Mouse (Mus musculus) hindbrain, postnatal 0 days (tissue): ENCODE measurements around the gene Endod1. TPM values are rescaled to one million over a fixed set of nuclear protein-coding genes. Genes with fewer than 3 reads are reported as not detected.

ENCODE experiments used
- ATAC-seq: fragments of 200-750 bp; cut with Nextera tagmentation; 2 replicates; pipeline ENCODE4 v1.8.0; 2017; ENCODE audit warnings: mild to moderate bottlenecking, moderate TSS enrichment, moderate library complexity
- DNase-seq: peaks from one replicate; pipeline ENCODE4 v3.0.0-alpha.2; 2015; ENCODE audit warnings: low spot score
- H3K27ac ChIP-seq: fragments of 300-500 bp; sonication (generic); 2 replicates; pipeline ENCODE4 v1.5.1; 2014; ENCODE audit warnings: mild to moderate bottlenecking
- H3K27me3 ChIP-seq: fragments of 300-500 bp; sonication (generic); 2 replicates; pipeline ENCODE4 v1.6.1; 2014; ENCODE audit warnings: low read length, mixed read lengths; ENCODE audit not compliant: insufficient read depth
- H3K36me3 ChIP-seq: fragments of 300-500 bp; sonication (generic); 2 replicates; pipeline ENCODE4 v1.6.1; 2014; ENCODE audit warnings: low read length, mixed read lengths; ENCODE audit not compliant: insufficient read depth
- H3K4me1 ChIP-seq: fragments of 300-500 bp; sonication (generic); 2 replicates; pipeline ENCODE4 v1.6.1; 2014; ENCODE audit warnings: antibody characterized with exemption, low read length, mixed read lengths; ENCODE audit not compliant: insufficient read depth
- H3K4me2 ChIP-seq: fragments of 300-500 bp; sonication (generic); 2 replicates; pipeline ENCODE4 v1.6.1; 2014; ENCODE audit warnings: low read depth, mild to moderate bottlenecking, low read length, moderate library complexity, mixed read lengths
- H3K4me3 ChIP-seq: fragments of 300-500 bp; sonication (generic); 2 replicates; pipeline ENCODE4 v1.5.1; 2014; ENCODE audit warnings: low read length
- H3K9ac ChIP-seq: fragments of 300-500 bp; sonication (generic); replicated peaks from 2 replicates; pipeline ENCODE4 v1.6.1; 2014; ENCODE audit warnings: mild to moderate bottlenecking, low read length, moderate library complexity, mixed read lengths
- H3K9me3 ChIP-seq: fragments of 300-500 bp; sonication (generic); 2 replicates; pipeline ENCODE4 v1.6.1; 2016; ENCODE audit warnings: low read length, mixed read lengths
- CTCF ChIP-seq: IDR thresholded peaks from 2 replicates; pipeline ENCODE4 v1.5.1; 2016; ENCODE audit warnings: antibody characterized with exemption, control low read depth, low read depth
- WGBS: fragments of 180-500 bp; shearing (Covaris S2); extraction: QIAGEN DNeasy Blood & Tissue Kit; methylation state at CpG from one replicate; pipeline ENCODE4 v1.1.7; 2014; 5-methylcytosine and 5-hydroxymethylcytosine counted together
- polyA plus RNA-seq: library from polyadenylated mRNA; unstranded; fragments of >200 nt; fragmentation: Nextera tagmentation; extraction: Ambion mirVana; gene quantifications from 2 replicates; pipeline ENCODE4 v1.2.1, GENCODE M21; 2015
- total RNA-seq: library from RNA; depleted of rRNA; stranded (reverse); fragments of >200 nt; gene quantifications from 2 replicates; pipeline ENCODE4 v1.2.3, GENCODE M21; 2014

Endod1 gene
- total and polyA plus RNA-seq, 2 experiments from 2014 or later = 41.1 to 85.8 TPM

DNA sequence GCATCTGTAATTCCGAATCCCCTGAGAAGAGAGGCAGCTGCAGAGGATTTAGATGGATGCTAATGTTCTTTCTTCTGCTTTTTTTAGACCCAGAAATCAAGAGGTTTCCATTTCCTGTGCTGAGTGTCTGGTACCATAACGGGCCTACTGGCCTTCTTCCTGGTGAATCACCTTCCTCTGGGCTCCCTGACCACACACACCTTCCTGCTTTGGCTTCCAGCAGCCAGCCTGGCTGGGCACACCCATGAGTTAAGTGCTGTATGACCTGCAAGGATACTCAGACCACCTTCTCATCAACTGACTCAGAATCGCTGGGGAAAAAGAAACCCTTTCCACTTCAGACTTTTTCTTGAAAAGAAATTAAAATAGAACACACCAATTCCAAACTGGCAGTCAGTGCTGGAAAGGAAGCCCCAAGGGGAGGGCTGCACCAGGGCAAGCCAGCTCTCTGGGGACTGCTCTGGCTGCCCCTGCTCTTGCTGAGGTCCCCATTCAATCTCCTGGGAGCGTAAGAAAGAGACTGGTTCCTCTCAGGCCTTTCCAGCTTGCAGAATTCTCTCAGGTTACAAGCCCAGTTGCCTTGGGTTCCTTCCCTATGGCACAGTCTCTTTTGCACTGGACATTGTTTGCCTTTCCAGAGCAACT lies 15.7 kb downstream of the Endod1 start:
- Histone ChIP-seq H3K4me3 (no peak overlapping the region), H3K27ac (0 out of 2 replicates have a peak overlapping the region, but pooled peaks have one; percentile 8), H3K4me1 (no peaks in the 10 kb centered on the region), H3K9ac (no peak overlapping the region), H3K9me3 (no peaks in the 10 kb centered on the region), H3K27me3 (no peaks in the 10 kb centered on the region), H3K4me2 (no peak overlapping the region), H3K36me3 (no peaks in the 10 kb centered on the region)
- no peak for TF ChIP-seq CTCF
- ATAC-seq (peak; percentile 67; the same call in 1 of the 2 replicates), DNase-seq (no peak)
- 48% methylated on average over 4 of the region's 4 CpGs for WGBS

DNA sequence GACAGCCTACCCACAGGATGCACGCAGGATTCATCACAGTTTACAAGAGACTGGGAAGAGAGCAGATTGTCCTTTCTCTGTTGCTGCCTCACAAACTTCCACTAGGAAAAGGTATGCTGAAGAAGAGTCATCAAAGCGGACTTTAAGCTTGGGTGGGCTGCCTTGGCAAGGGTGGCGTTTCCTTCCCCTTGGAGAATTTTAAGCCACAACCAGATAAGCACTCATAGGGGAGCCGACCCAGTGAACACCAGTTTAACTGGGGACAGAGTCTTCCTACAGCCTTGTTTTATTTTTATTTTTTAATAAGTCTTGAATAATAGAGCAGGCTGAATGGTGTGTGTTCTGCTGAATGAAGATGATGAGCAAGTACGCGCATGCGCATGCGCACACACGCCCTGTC lies 16.6 kb downstream of the Endod1 start:
- WGBS = 94% methylated on average over 9 of the region's 9 CpGs
- Histone ChIP-seq H3K27me3 (no peaks in the 10 kb centered on the region), H3K9ac (no peak overlapping the region), H3K36me3 (no peaks in the 10 kb centered on the region), H3K4me1 (no peaks in the 10 kb centered on the region), H3K4me3 (no peak overlapping the region), H3K9me3 (no peaks in the 10 kb centered on the region), H3K27ac (no peak overlapping the region), H3K4me2 (no peak overlapping the region)
- no peak for TF ChIP-seq CTCF
- ATAC-seq (no peak), DNase-seq (no peak)

DNA sequence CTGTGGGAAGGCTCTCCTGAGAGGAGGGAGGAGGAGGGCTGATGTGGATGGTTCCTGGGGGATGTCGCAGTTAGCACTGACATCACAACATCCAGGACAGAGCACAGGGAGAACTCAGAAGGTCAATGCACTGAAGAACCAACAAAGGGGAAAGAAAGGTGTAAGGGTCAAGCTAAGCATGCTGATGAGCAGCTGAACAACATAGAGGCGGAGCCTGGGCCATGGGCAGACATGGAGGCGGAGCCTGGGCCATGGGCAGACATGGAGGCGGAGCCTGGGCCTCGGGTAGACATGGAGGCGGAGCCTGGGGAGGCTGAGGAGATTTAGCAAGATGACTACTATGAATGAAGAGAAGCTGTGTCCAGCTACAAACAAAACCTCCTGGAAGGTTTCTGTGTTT lies 17.8 kb downstream of the Endod1 start:
- H3K4me3 ChIP-seq = no peak overlapping the region
- no peak overlapping the region for H3K27ac ChIP-seq
- WGBS = 88% methylated on average over 6 of the region's 6 CpGs
- no peaks in the 10 kb centered on the region for H3K4me1 ChIP-seq
- no peaks in the 10 kb centered on the region for H3K9me3 ChIP-seq
- DNase-seq (no peak), ATAC-seq (peak; percentile 50; the same call in 1 of the 2 replicates)
- no peak for TF ChIP-seq CTCF
- H3K36me3 ChIP-seq = no peaks in the 10 kb centered on the region
- no peak overlapping the region for H3K9ac ChIP-seq
- no peaks in the 10 kb centered on the region for H3K27me3 ChIP-seq
- H3K4me2 ChIP-seq = no peak overlapping the region

DNA sequence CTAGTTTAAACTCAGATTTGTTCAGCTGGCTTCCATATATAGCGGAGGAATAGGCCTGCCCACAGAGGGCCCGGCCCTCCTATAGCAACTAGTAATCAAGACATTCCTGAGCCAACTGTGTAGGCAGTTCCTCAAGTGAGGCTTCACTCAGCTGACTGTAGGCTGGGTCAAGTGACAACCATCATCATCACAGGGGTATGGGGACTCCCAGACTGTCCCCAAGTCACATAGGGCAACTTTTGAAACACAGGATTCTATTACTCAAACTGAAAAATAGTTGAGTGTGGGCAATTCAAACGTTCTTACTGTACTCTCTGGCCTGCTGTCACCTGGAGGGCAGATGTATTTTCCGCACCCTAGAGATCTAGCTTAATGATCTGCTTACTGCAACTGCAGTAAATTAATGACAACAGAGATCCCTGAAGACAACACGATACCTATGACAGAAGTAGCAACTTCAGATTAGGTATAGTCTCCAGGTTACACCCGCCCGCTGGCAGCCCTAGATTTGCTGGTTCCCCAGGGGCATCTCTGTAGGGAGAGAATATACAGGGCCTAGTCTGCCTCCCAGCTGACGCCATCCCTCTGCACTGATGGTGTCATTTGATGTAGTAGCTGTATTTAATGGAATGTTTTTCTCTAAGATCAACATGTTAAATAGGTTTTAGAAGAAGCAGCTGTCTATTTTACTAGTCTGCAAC lies 19.1 kb downstream of the Endod1 start:
- ATAC-seq (no peak), DNase-seq (no peak)
- no peaks in the 10 kb centered on the region for H3K9me3 ChIP-seq
- no peak overlapping the region for H3K4me2 ChIP-seq
- no peak overlapping the region for H3K4me3 ChIP-seq
- WGBS = 90% methylated on average over 8 of the region's 8 CpGs
- H3K4me1 ChIP-seq = no peaks in the 10 kb centered on the region
- no peaks in the 10 kb centered on the region for H3K27me3 ChIP-seq
- no peak for TF ChIP-seq CTCF
- H3K9ac ChIP-seq = no peak overlapping the region
- H3K27ac ChIP-seq = no peak overlapping the region
- H3K36me3 ChIP-seq = no peaks in the 10 kb centered on the region

DNA sequence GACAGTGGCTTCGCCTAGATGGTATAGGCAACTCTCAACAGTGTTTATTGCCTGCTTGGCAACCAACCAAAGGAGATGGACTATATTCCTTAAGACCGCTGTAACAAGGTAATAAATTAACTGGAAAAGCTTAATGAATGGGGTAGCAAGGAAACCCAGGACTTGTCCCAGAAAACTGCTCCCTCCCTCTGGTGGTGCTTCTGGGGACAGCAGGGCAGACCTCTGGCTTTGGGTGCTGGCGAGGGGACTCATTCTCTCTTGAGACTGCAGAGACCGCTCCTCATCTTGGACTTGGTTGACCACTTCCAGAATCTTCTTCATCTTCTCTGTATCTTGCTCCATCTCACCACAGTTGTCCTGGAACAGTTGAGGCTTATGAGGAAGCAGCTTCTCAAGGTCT lies 24.3 kb downstream of the Endod1 start:
- H3K4me1 ChIP-seq = no peaks in the 10 kb centered on the region
- H3K9me3 ChIP-seq = no peaks in the 10 kb centered on the region
- H3K4me3 ChIP-seq = no peak overlapping the region
- no peaks in the 10 kb centered on the region for H3K36me3 ChIP-seq
- no peak overlapping the region for H3K27ac ChIP-seq
- H3K27me3 ChIP-seq = no peaks in the 10 kb centered on the region
- ATAC-seq (no peak), DNase-seq (no peak)
- H3K9ac ChIP-seq = no peak overlapping the region
- TF ChIP-seq CTCF = peak; percentile 54
- no peak overlapping the region for H3K4me2 ChIP-seq
- 89% methylated on average over 4 of the region's 4 CpGs for WGBS

DNA sequence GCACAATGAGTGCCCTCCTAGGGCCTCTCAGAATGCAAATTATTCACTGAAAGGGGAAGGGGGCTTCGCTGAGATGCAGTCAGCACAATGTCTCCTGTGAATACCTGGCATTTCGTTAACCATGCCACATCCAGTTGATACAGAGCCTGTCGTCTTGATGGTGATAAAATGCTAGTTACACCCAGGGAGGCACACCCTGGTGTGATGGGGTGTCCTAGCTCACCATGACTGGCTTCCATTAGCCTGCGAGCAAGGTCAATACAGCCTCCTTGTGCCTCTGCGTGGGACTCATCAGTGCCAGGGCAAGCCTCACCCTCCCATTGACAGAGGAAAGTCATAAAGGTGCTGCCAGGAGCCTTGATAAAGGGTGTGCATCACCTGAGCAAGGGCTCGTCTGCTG lies 26.5 kb downstream of the Endod1 start:
- no peak overlapping the region for H3K4me2 ChIP-seq
- no peak overlapping the region for H3K4me3 ChIP-seq
- H3K9me3 ChIP-seq = no peaks in the 10 kb centered on the region
- H3K9ac ChIP-seq = no peak overlapping the region
- 41% methylated on average over 6 of the region's 6 CpGs for WGBS
- H3K27ac ChIP-seq = no peak overlapping the region
- no peak for TF ChIP-seq CTCF
- H3K4me1 ChIP-seq = no peaks in the 10 kb centered on the region
- H3K27me3 ChIP-seq = no peaks in the 10 kb centered on the region
- ATAC-seq (no peak), DNase-seq (no peak)
- no peaks in the 10 kb centered on the region for H3K36me3 ChIP-seq

DNA sequence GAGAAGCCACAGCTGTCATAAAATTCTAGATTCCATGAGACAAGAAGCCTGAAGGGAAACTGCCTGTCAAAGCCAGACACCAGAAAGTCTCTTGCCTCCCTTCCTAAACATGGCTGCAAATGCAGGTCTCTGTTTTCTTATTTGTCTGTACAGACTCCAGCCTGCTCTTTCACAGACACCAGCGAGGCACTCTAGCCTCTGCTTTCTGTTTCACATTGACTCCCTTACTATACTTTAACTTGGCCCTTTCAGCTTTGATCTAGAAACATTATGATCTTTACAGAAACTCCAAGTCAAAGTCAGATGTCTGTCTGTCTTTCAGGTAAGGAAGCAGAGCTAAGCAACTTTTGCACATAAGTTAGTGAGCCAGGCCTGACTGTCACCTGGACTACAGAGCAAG lies 29.0 kb downstream of the Endod1 start:
- no peak for TF ChIP-seq CTCF
- no peak overlapping the region for H3K4me3 ChIP-seq
- DNase-seq = no peak
- no peaks in the 10 kb centered on the region for H3K4me1 ChIP-seq
- H3K4me2 ChIP-seq = no peak overlapping the region
- H3K9me3 ChIP-seq = no peaks in the 10 kb centered on the region
- WGBS = 88% methylated on average over 1 of the region's 1 CpGs
- no peak overlapping the region for H3K9ac ChIP-seq
- no peaks in the 10 kb centered on the region for H3K27me3 ChIP-seq
- H3K27ac ChIP-seq = no peak overlapping the region
- no peak for ATAC-seq
- H3K36me3 ChIP-seq = no peaks in the 10 kb centered on the region
